In the genomic region with DNA sequence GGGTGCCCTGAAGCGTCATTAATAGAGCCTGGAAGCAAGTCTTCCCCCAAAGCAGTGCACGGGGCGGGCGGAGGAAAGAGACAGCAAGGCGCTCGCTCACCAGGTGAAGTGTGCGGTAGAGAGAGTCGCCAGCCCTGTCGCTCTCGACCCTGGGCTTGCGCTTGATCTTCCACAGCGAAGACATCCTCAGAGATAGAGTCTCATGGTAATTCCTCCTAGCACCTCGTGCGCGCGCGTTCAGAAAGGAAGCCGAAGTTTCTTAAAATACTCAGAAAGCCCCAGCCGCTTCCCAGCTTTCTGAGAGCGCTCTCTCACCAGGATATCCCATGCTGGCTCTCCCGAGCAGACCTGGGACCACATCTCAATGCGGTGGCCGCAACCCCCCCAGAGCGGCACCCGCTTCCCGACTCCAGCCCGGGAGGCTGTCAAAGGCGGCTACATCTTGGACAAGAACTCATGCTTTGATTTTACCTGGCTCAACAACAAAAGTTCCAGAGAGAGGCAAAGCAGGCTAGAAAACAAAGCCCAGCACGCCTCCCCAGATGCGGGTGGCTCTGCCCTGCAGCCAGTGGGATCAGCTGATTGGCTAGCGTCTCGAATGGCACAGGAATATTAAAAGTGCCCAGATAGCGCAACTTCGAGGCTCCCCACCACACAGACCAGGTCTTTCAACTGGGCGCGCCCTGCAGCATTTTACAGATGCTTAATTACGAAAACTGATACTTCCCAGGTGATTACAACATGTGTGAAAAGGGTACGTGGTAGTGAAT, we compare ENCODE assay signal across 8 mouse cellular contexts.
A peak's percentile ranks its signal among the peaks of the same experiment; 100 is the strongest.
DNase-seq lines count a peak whose midpoint lies in the region; ATAC-seq and TF ChIP-seq lines count a peak whose summit lies in the region.

No protein-coding gene starts in this region.

- H3K4me3 ChIP-seq in lung, adult 2 months (replicated peaks; ENCODE audit: extremely low read depth, low read depth, low read length): peak overlapping the region; percentile 47
- H3K4me3 ChIP-seq in embryonic facial prominence, embryonic 12.5 days: peak overlapping the region; percentile 38
- peak overlapping the region; percentile 37 for H3K4me3 ChIP-seq in hindbrain, embryonic 15.5 days
- peak overlapping the region; percentile 37 for H3K4me3 ChIP-seq in midbrain, embryonic 11.5 days (ENCODE audit: low read depth, low read length)

- peaks cover 13% of the 10 kb centered on the region for H3K36me3 ChIP-seq in embryonic facial prominence, embryonic 12.5 days
- H3K36me3 ChIP-seq in hindbrain, embryonic 15.5 days: peaks cover 3% of the 10 kb centered on the region; the same call in 1 of the 2 replicates
- no peaks in the 10 kb centered on the region for H3K36me3 ChIP-seq in midbrain, embryonic 11.5 days (ENCODE audit: control insufficient read depth, insufficient read depth, low read length)

- peak overlapping the region; percentile 37 for H3K9ac ChIP-seq in embryonic facial prominence, embryonic 12.5 days
- H3K9ac ChIP-seq in hindbrain, embryonic 15.5 days: peak overlapping the region; percentile 12
- H3K9ac ChIP-seq in midbrain, embryonic 11.5 days (ENCODE audit: low read length): peak overlapping the region; percentile 53

- 15% methylated on average over 38 of the region's 38 CpGs for whole genome bisulfite sequencing in lung, adult 2 months
- WGBS in embryonic facial prominence, embryonic 12.5 days: 1% methylated on average over 38 of the region's 38 CpGs
- 4% methylated on average over 38 of the region's 38 CpGs for WGBS in hindbrain, embryonic 15.5 days
- WGBS in midbrain, embryonic 11.5 days: 3% methylated on average over 38 of the region's 38 CpGs

- H3K27me3 ChIP-seq in embryonic facial prominence, embryonic 12.5 days: peaks cover 2% of the 10 kb centered on the region; the same call in 1 of the 2 replicates
- no peaks in the 10 kb centered on the region for H3K27me3 ChIP-seq in hindbrain, embryonic 15.5 days
- peaks cover 17% of the 10 kb centered on the region for H3K27me3 ChIP-seq in midbrain, embryonic 11.5 days (ENCODE audit: control insufficient read depth, insufficient read depth, low read length)

- peaks cover 6% of the 10 kb centered on the region for H3K4me1 ChIP-seq in lung, adult 2 months (ENCODE audit: control insufficient read depth, insufficient read depth, low read length)
- H3K4me1 ChIP-seq in embryonic facial prominence, embryonic 12.5 days: peaks cover 13% of the 10 kb centered on the region; the same call in 1 of the 2 replicates
- H3K4me1 ChIP-seq in hindbrain, embryonic 15.5 days (replicated peaks): peaks cover 26% of the 10 kb centered on the region
- H3K4me1 ChIP-seq in midbrain, embryonic 11.5 days (ENCODE audit: control insufficient read depth, insufficient read depth, low read length): peaks cover 27% of the 10 kb centered on the region

- peak overlapping the region; percentile 82 for H3K4me2 ChIP-seq in embryonic facial prominence, embryonic 12.5 days (replicated peaks)
- H3K4me2 ChIP-seq in hindbrain, embryonic 15.5 days: peak overlapping the region; percentile 70
- H3K4me2 ChIP-seq in midbrain, embryonic 11.5 days: peak overlapping the region; percentile 91

- TF ChIP-seq POLR2A in lung, adult 2 months (IDR thresholded peaks at IDR 0.05; ENCODE audit: borderline replicate concordance, extremely low read depth, low read depth, low read length): no peak

- H3K9me3 ChIP-seq in embryonic facial prominence, embryonic 12.5 days: no peaks in the 10 kb centered on the region
- H3K9me3 ChIP-seq in hindbrain, embryonic 15.5 days: no peaks in the 10 kb centered on the region
- no peaks in the 10 kb centered on the region; the same call in 1 of the 2 replicates for H3K9me3 ChIP-seq in midbrain, embryonic 11.5 days (ENCODE audit: control insufficient read depth, low read length)

- no peak for TF ChIP-seq CTCF in lung, adult 2 months (IDR thresholded peaks at IDR 0.05; ENCODE audit: insufficient read depth, low read length)

- no peak for DNase-seq in lung, adult 2 months
- DNase-seq in lung, postnatal 36 days: no peak
- peak; percentile 93 for DNase-seq in midbrain, embryonic 11.5 days (ENCODE audit: low spot score, missing footprints)
- DNase-seq in urinary bladder, adult 2 months (ENCODE audit: low spot score): no peak
- no peak for DNase-seq in left cerebral cortex, adult 9 months (ENCODE audit: low spot score in 2 of 2)
- no peak for DNase-seq in layer of hippocampus, adult 9-11 months

- peak; percentile 58; the same call in 1 of the 2 replicates for ATAC-seq in embryonic facial prominence, embryonic 12.5 days (ENCODE audit: insufficient number of reproducible peaks, insufficient read depth, low FRiP score, low TSS enrichment)
- peak; percentile 16; the same call in 1 of the 2 replicates for ATAC-seq in hindbrain, embryonic 15.5 days (ENCODE audit: low FRiP score, low read depth)
- ATAC-seq in midbrain, embryonic 11.5 days (ENCODE audit: low FRiP score): peak; percentile 59

- peak overlapping the region; percentile 47; the same call in 1 of the 2 replicates for H3K27ac ChIP-seq in embryonic facial prominence, embryonic 12.5 days
- no peak overlapping the region for H3K27ac ChIP-seq in hindbrain, embryonic 15.5 days (replicated peaks)
- no peak overlapping the region; the same call in 1 of the 2 replicates for H3K27ac ChIP-seq in midbrain, embryonic 11.5 days (ENCODE audit: low read depth, low read length)
